Mouse (Mus musculus): ENCODE data around the gene Vasn. TPM values are rescaled to one million over a fixed set of nuclear protein-coding genes. Genes with fewer than 3 reads are reported as not detected.

The Vasn gene
- polyA plus RNA-seq, 1 experiment from 2014 or later, result 20.4 TPM

- Histone ChIP-seq H3K27me3 (ENCODE audit: insufficient read depth, low read length) (no peaks in the 10 kb centered on the region), H3K9me3 (replicated peaks; ENCODE audit: low read length) (no peaks in the 10 kb centered on the region), H3K36me3 (ENCODE audit: insufficient read depth, low read length) (peaks cover 48% of the 10 kb centered on the region), H3K4me2 (ENCODE audit: low read length) (no peak overlapping the region), H3K9ac (ENCODE audit: low read depth, low read length) (no peak overlapping the region), H3K4me1 (replicated peaks; ENCODE audit: insufficient read depth, low read length) (0 out of 2 replicates have a peak, but pooled peaks cover under 1% of the 10 kb centered on the region), H3K4me3 (replicated peaks; ENCODE audit: low read depth, low read length) (no peak overlapping the region), H3K27ac (peak overlapping the region; percentile 44; the same call in 1 of the 2 replicates)
- ATAC-seq (replicated peaks; ENCODE audit: low FRiP score, low read depth) (no peak), DNase-seq (ENCODE audit: low spot score) (no peak)
- no peak for TF ChIP-seq CTCF (IDR thresholded peaks at IDR 0.05; ENCODE audit: low read depth)
- WGBS, result 86% methylated on average over 9 of the region's 9 CpGs
These were observed 26.0 kb upstream of the Vasn start for GRCm38 (mm10) chr16:4613736-4614135.

DNA sequence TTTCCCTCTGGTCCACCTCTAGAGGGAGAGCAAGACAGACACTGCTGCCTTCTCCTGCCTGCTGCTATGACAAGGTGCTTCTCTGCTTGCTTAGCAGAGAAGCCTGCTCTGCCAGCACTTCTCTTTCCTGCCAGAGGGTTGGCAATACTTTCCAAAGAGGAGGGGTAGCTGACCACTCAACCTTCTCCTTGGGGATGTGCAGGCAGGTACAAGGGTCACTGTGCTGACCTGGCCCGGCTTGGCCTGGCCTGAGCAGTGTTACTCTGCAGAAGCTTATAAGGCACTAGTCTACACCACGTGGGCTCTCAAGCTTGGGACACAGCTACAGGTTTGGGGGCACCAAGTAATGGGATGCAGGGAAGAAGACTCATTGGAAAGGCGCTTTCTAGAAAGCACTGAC lies 25.1 kb upstream of the Vasn start:
- Histone ChIP-seq H3K4me3 (replicated peaks; ENCODE audit: low read depth, low read length) (no peak overlapping the region), H3K27me3 (ENCODE audit: insufficient read depth, low read length) (no peaks in the 10 kb centered on the region), H3K9ac (ENCODE audit: low read depth, low read length) (no peak overlapping the region), H3K27ac (peak overlapping the region; percentile 44), H3K4me1 (replicated peaks; ENCODE audit: insufficient read depth, low read length) (no peaks in the 10 kb centered on the region), H3K4me2 (ENCODE audit: low read length) (no peak overlapping the region), H3K36me3 (ENCODE audit: insufficient read depth, low read length) (peaks cover 45% of the 10 kb centered on the region), H3K9me3 (replicated peaks; ENCODE audit: low read length) (no peaks in the 10 kb centered on the region)
- TF ChIP-seq CTCF (IDR thresholded peaks at IDR 0.05; ENCODE audit: low read depth), result no peak; the same call in 1 of the 2 replicates
- ATAC-seq (replicated peaks; ENCODE audit: low FRiP score, low read depth), result peak; percentile 85
- 86% methylated on average over 3 of the region's 3 CpGs for WGBS
- no peak for DNase-seq (ENCODE audit: low spot score)

GRCm38 (mm10) chr16:4615297-4615696 lies 24.4 kb upstream of the Vasn start:
- 0 out of 2 replicates have a peak overlapping the region, but pooled peaks have one; percentile 13 for H3K9ac ChIP-seq (ENCODE audit: low read depth, low read length)
- no peak overlapping the region for H3K4me2 ChIP-seq (ENCODE audit: low read length)
- peak overlapping the region; percentile 44 for H3K27ac ChIP-seq
- TF ChIP-seq CTCF (IDR thresholded peaks at IDR 0.05; ENCODE audit: low read depth), result no peak
- no peak overlapping the region for H3K4me3 ChIP-seq (replicated peaks; ENCODE audit: low read depth, low read length)
- H3K9me3 ChIP-seq (replicated peaks; ENCODE audit: low read length), result no peaks in the 10 kb centered on the region
- ATAC-seq (replicated peaks; ENCODE audit: low FRiP score, low read depth) (no peak), DNase-seq (ENCODE audit: low spot score) (no peak)
- no peaks in the 10 kb centered on the region for H3K4me1 ChIP-seq (replicated peaks; ENCODE audit: insufficient read depth, low read length)
- H3K27me3 ChIP-seq (ENCODE audit: insufficient read depth, low read length), result no peaks in the 10 kb centered on the region
- peaks cover 41% of the 10 kb centered on the region for H3K36me3 ChIP-seq (ENCODE audit: insufficient read depth, low read length)
- 83% methylated on average over 1 of the region's 1 CpGs for WGBS

DNA sequence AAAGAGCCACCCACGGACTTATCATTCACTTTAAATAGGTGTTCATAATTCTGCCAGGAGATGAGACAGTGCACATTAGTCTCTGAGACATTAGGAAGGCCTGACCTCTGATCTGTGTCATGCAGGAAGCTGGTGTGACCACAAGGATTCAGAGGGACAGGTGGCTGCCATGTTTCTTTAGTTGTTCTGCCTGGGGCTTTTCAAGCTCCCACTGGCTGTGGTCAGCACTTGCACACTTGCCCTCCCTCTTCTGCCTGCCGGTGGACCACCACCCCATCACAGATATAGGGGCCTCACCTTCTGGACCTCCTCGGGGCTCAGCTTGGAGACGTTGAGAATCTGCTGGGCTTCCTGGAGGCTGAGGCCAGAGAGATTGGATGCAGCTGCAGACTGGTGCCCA lies 22.9 kb upstream of the Vasn start:
- Histone ChIP-seq H3K4me3 (replicated peaks; ENCODE audit: low read depth, low read length) (no peak overlapping the region), H3K27me3 (ENCODE audit: insufficient read depth, low read length) (no peaks in the 10 kb centered on the region), H3K9me3 (replicated peaks; ENCODE audit: low read length) (no peaks in the 10 kb centered on the region), H3K27ac (no peak overlapping the region), H3K4me1 (replicated peaks; ENCODE audit: insufficient read depth, low read length) (0 out of 2 replicates have a peak, but pooled peaks cover 4% of the 10 kb centered on the region), H3K9ac (ENCODE audit: low read depth, low read length) (no peak overlapping the region), H3K4me2 (ENCODE audit: low read length) (no peak overlapping the region), H3K36me3 (ENCODE audit: insufficient read depth, low read length) (peaks cover 34% of the 10 kb centered on the region)
- 72% methylated on average over 4 of the region's 4 CpGs for WGBS
- DNase-seq (ENCODE audit: low spot score), result no peak
- ATAC-seq (replicated peaks; ENCODE audit: low FRiP score, low read depth), result no peak
- TF ChIP-seq CTCF (IDR thresholded peaks at IDR 0.05; ENCODE audit: low read depth), result no peak

GRCm38 (mm10) chr16:4624074-4624473 lies 15.7 kb upstream of the Vasn start:
- TF ChIP-seq CTCF (IDR thresholded peaks at IDR 0.05; ENCODE audit: low read depth), result no peak
- H3K4me1 ChIP-seq (replicated peaks; ENCODE audit: insufficient read depth, low read length), result peaks cover 17% of the 10 kb centered on the region

DNA sequence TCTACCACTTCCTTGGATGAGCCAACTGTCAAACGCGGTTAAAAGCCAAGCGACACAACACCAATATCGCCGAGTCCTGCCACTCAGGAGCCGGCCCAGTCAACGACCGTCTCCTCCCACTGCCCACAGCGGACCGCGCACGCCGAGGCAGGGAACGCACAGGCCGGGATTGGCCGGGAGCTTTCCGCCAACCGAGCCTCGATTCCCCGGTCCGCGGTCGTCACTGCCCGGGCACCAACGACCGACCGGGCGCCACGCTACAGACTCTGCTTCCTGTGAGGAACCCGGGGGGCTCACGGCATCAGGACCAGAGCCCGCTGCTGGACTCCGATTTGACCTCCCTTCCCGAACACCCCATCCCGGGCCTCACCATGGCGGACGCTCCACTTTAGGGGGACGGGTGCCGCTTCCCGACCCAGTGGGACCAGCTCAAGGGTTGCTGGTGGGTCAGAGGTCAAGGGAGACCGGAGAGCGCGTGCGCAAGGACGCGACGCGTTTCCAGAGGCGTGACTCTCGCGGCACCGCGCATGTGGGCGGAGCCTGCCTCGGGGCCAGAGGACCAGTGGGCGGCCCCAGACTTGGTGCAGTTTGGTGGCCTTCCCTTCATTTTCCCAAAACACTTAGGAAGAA lies 15.1 kb upstream of the Vasn start, which contains the start of gene Pam16:
TSS of gene Pam16 (minus strand) at position 508 of the 630 bp plus-strand sequence.
- Histone ChIP-seq H3K27ac (peak within 1 kb of the TSS; percentile 87), H3K27me3 (ENCODE audit: insufficient read depth, low read length) (no peaks in the 10 kb centered on the region), H3K36me3 (ENCODE audit: insufficient read depth, low read length) (peaks cover 15% of the 10 kb centered on the region; the same call in 1 of the 2 replicates), H3K4me2 (ENCODE audit: low read length) (peak within 1 kb of the TSS; percentile 90), H3K9ac (ENCODE audit: low read depth, low read length) (peak within 1 kb of the TSS; percentile 83), H3K4me1 (replicated peaks; ENCODE audit: insufficient read depth, low read length) (peaks cover 17% of the 10 kb centered on the region), H3K9me3 (replicated peaks; ENCODE audit: low read length) (no peaks in the 10 kb centered on the region), H3K4me3 (replicated peaks; ENCODE audit: low read depth, low read length) (peak within 1 kb of the TSS; percentile 84)
- ATAC-seq (replicated peaks; ENCODE audit: low FRiP score, low read depth), result peak; percentile 80
- TF ChIP-seq CTCF (IDR thresholded peaks at IDR 0.05; ENCODE audit: low read depth), result no peak
- peak; percentile 93 for DNase-seq (ENCODE audit: low spot score)
- under 1% methylated on average over 56 of the region's 56 CpGs for WGBS

More at GRCm38 (mm10) chr16:4624074-4624473, 15.7 kb upstream of the Vasn start:
- ATAC-seq (replicated peaks; ENCODE audit: low FRiP score, low read depth) (no peak), DNase-seq (ENCODE audit: low spot score) (no peak)
- 15% methylated on average over 9 of the region's 9 CpGs for WGBS
- Histone ChIP-seq H3K9me3 (replicated peaks; ENCODE audit: low read length) (no peaks in the 10 kb centered on the region), H3K27ac (peak overlapping the region; percentile 87), H3K27me3 (ENCODE audit: insufficient read depth, low read length) (no peaks in the 10 kb centered on the region), H3K4me3 (replicated peaks; ENCODE audit: low read depth, low read length) (peak overlapping the region; percentile 84), H3K9ac (ENCODE audit: low read depth, low read length) (peak overlapping the region; percentile 83), H3K36me3 (ENCODE audit: insufficient read depth, low read length) (peaks cover 15% of the 10 kb centered on the region; the same call in 1 of the 2 replicates), H3K4me2 (ENCODE audit: low read length) (peak overlapping the region; percentile 90)

Data from kidney, postnatal 0 days (tissue).